Comparison of ENCODE assay signal across 22 mouse cellular contexts in genomic region chr17:45996921-45997444, GRCm38 (mm10). TPM values are rescaled to one million over a fixed set of nuclear protein-coding genes. Genes with fewer than 3 reads are reported as not detected.
DNase-seq lines count a peak whose midpoint lies in the region; ATAC-seq and TF ChIP-seq lines count a peak whose summit lies in the region.
"Had no signal": no experiment of that assay in that cellular context is flagged by ENCODE, and none has a peak within 500 bp of the region (broad histone marks: within the 10 kb centered on the region; RNA-seq: fewer than 3 reads in every experiment).

No protein-coding gene starts in this region.

- H3K36me3 ChIP-seq in heart, embryonic 10.5 days, result no peaks in the 10 kb centered on the region
- no peaks in the 10 kb centered on the region for H3K36me3 ChIP-seq in liver, embryonic 16.5 days (ENCODE audit: control insufficient read depth, insufficient read depth)
- no peaks in the 10 kb centered on the region for H3K36me3 ChIP-seq in liver, embryonic 11.5 days (ENCODE audit: control insufficient read depth, insufficient read depth, low read length)
- no peaks in the 10 kb centered on the region for H3K36me3 ChIP-seq in liver, postnatal 0 days (replicated peaks; ENCODE audit: insufficient read depth, low read length)
- H3K36me3 ChIP-seq: embryonic facial prominence, embryonic 13.5 days; limb, embryonic 12.5 days; lung, embryonic 15.5 days; neural tube, embryonic 13.5 days had no signal

- peaks cover 6% of the 10 kb centered on the region; the same call in 1 of the 2 replicates for H3K27me3 ChIP-seq in heart, embryonic 10.5 days (ENCODE audit: insufficient read depth, poor library complexity, severe bottlenecking)
- no peaks in the 10 kb centered on the region for H3K27me3 ChIP-seq in liver, embryonic 16.5 days (ENCODE audit: control insufficient read depth, insufficient read depth, low read depth, low read length)
- no peaks in the 10 kb centered on the region; the same call in 1 of the 2 replicates for H3K27me3 ChIP-seq in liver, embryonic 11.5 days (replicated peaks; ENCODE audit: control insufficient read depth, insufficient read depth, low read length)
- no peaks in the 10 kb centered on the region for H3K27me3 ChIP-seq in liver, postnatal 0 days (ENCODE audit: insufficient read depth, low read length)
- H3K27me3 ChIP-seq: embryonic facial prominence, embryonic 13.5 days; limb, embryonic 12.5 days; lung, embryonic 15.5 days; neural tube, embryonic 13.5 days had no signal

- ATAC-seq in liver, embryonic 16.5 days (ENCODE audit: low read depth), result peak; percentile 42
- no peak for ATAC-seq in liver, embryonic 11.5 days (replicated peaks; ENCODE audit: low FRiP score)
- ATAC-seq in liver, postnatal 0 days, result peak; percentile 20; the same call in 1 of the 2 replicates
- ATAC-seq: forebrain, postnatal 0 days had no signal

- H3K9ac ChIP-seq in liver, embryonic 16.5 days (ENCODE audit: low read depth, low read length), result no peak overlapping the region
- no peak overlapping the region for H3K9ac ChIP-seq in liver, embryonic 11.5 days (ENCODE audit: low read depth, low read length)
- 0 out of 2 replicates have a peak overlapping the region, but pooled peaks have one; percentile 26 for H3K9ac ChIP-seq in liver, postnatal 0 days (replicated peaks)
- H3K9ac ChIP-seq: embryonic facial prominence, embryonic 13.5 days; forebrain, postnatal 0 days; limb, embryonic 12.5 days; lung, embryonic 15.5 days; neural tube, embryonic 13.5 days had no signal

- H3K4me2 ChIP-seq in liver, embryonic 16.5 days (ENCODE audit: low read depth, low read length), result no peak overlapping the region
- no peak overlapping the region for H3K4me2 ChIP-seq in liver, embryonic 11.5 days
- no peak overlapping the region for H3K4me2 ChIP-seq in liver, postnatal 0 days (ENCODE audit: low read depth, low read length)
- H3K4me2 ChIP-seq: embryonic facial prominence, embryonic 13.5 days; limb, embryonic 12.5 days; lung, embryonic 15.5 days; neural tube, embryonic 13.5 days had no signal

- 75% methylated on average over 9 of the region's 9 CpGs for WGBS in heart, embryonic 10.5 days
- WGBS in liver, embryonic 16.5 days (ENCODE audit: insufficient replicate concordance), result 75% methylated on average over 9 of the region's 9 CpGs
- WGBS in liver, embryonic 11.5 days, result 77% methylated on average over 9 of the region's 9 CpGs
- WGBS in liver, postnatal 0 days (ENCODE audit: insufficient replicate concordance), result 59% methylated on average over 9 of the region's 9 CpGs

- H3K9me3 ChIP-seq in heart, embryonic 10.5 days, result no peaks in the 10 kb centered on the region
- no peaks in the 10 kb centered on the region for H3K9me3 ChIP-seq in liver, embryonic 16.5 days (replicated peaks; ENCODE audit: control insufficient read depth, low read length)
- no peaks in the 10 kb centered on the region for H3K9me3 ChIP-seq in liver, embryonic 11.5 days (ENCODE audit: control insufficient read depth, low read length)
- no peaks in the 10 kb centered on the region for H3K9me3 ChIP-seq in liver, postnatal 0 days (ENCODE audit: low read length)
- H3K9me3 ChIP-seq: embryonic facial prominence, embryonic 13.5 days; limb, embryonic 12.5 days; lung, embryonic 15.5 days; megakaryocyte, embryonic 14.5 days; neural tube, embryonic 13.5 days had no signal

- no peak overlapping the region for H3K4me3 ChIP-seq in heart, embryonic 10.5 days
- no peak overlapping the region for H3K4me3 ChIP-seq in liver, embryonic 16.5 days (ENCODE audit: low read depth, low read length)
- no peak overlapping the region for H3K4me3 ChIP-seq in liver, embryonic 11.5 days (ENCODE audit: low read depth, low read length)
- H3K4me3 ChIP-seq in liver, postnatal 0 days (ENCODE audit: low read depth, low read length), result no peak overlapping the region
- H3K4me3 ChIP-seq: embryonic facial prominence, embryonic 13.5 days; left cerebral cortex, adult 2 months; limb, embryonic 12.5 days; lung, embryonic 15.5 days; megakaryocyte, embryonic 14.5 days; neural tube, embryonic 13.5 days had no signal

- peak; percentile 67; the same call in 1 of the 2 replicates for TF ChIP-seq EP300 in liver, postnatal 0 days (IDR thresholded peaks at IDR 0.05; ENCODE audit: low read depth)

- peaks cover 18% of the 10 kb centered on the region for H3K4me1 ChIP-seq in heart, embryonic 10.5 days
- H3K4me1 ChIP-seq in liver, embryonic 16.5 days (ENCODE audit: control insufficient read depth, low read depth, low read length), result peaks cover 7% of the 10 kb centered on the region
- H3K4me1 ChIP-seq in liver, embryonic 11.5 days (replicated peaks; ENCODE audit: control insufficient read depth, insufficient read depth, low read length), result no peaks in the 10 kb centered on the region
- H3K4me1 ChIP-seq in liver, postnatal 0 days (ENCODE audit: insufficient read depth), result peaks cover 16% of the 10 kb centered on the region

- no peak for TF ChIP-seq CTCF in liver, postnatal 0 days (IDR thresholded peaks at IDR 0.05; ENCODE audit: low read depth)

- peak overlapping the region; percentile 31; the same call in 1 of the 2 replicates for H3K27ac ChIP-seq in heart, embryonic 10.5 days
- H3K27ac ChIP-seq in liver, embryonic 16.5 days (ENCODE audit: low read length), result peak overlapping the region; percentile 41
- no peak overlapping the region; the same call in 1 of the 2 replicates for H3K27ac ChIP-seq in liver, embryonic 11.5 days (ENCODE audit: low read depth, low read length)
- H3K27ac ChIP-seq in liver, postnatal 0 days (ENCODE audit: low read depth), result peak overlapping the region; percentile 84
- H3K27ac ChIP-seq: embryonic facial prominence, embryonic 13.5 days; left cerebral cortex, adult 2 months; limb, embryonic 12.5 days; lung, embryonic 15.5 days; neural tube, embryonic 13.5 days had no signal

- no peak for DNase-seq in heart, embryonic 10.5 days (ENCODE audit: low spot score)
- no peak for DNase-seq in heart, postnatal 4 days
- DNase-seq in liver, embryonic 11.5 days (ENCODE audit: low spot score), result no peak
- DNase-seq in kidney, adult 9 months, result peak; percentile 90
- DNase-seq in liver, postnatal 0 days, result peak; percentile 60
- no peak for DNase-seq in adrenal gland, adult (ENCODE audit: inconsistent age in 2 of 2, low spot score in 1 of 2)
- no peak for DNase-seq in right cerebral cortex, postnatal 36 days (ENCODE audit: low spot score in 2 of 2)
- DNase-seq: adrenal gland, postnatal 25 days; cerebellum, adult 11 months; cerebellum, postnatal 10 days; forebrain, postnatal 0 days; gastrocnemius, postnatal 36 days; midbrain, embryonic 14.5 days; right cerebral cortex, adult 18-20 months; spleen, adult 18-20 months had no signal

RNA-seq across cellular contexts. Expression of gene Vegfa, which starts 35.2 kb away (rescaled TPM):
- 4.5 and 6.0 TPM in 2 replicates for polyA plus RNA-seq in heart, embryonic 10.5 days (2016; fragmentation: Nextera tagmentation; extraction: Ambion mirVana)
- total RNA-seq in heart, postnatal 4 days (2021), result 100 to 1,000 TPM; 192 to 209 TPM
- polyA plus RNA-seq in liver, embryonic 16.5 days (2015; fragmentation: Nextera tagmentation; extraction: Ambion mirVana), result 1.1 and 1.2 TPM in 2 replicates
- polyA plus RNA-seq in liver, embryonic 11.5 days (2014; fragmentation: Nextera tagmentation; extraction: Ambion mirVana), result 3.4 and 4.6 TPM in 2 replicates
- polyA plus RNA-seq in liver, postnatal 0 days (2015; fragmentation: Nextera tagmentation; extraction: Ambion mirVana), result 2.8 and 3.1 TPM in 2 replicates

Comparison
In these comparisons a context has a peak if more than half of its experiments do, and no peak if none do; other contexts are left out.
1. DNase-seq: peak in kidney, adult 9 months (single experiment) and liver, postnatal 0 days (single experiment); none in heart, embryonic 10.5 days (single experiment), heart, postnatal 4 days (single experiment), liver, embryonic 11.5 days (single experiment), adrenal gland, adult (0 of 2) and right cerebral cortex, postnatal 36 days (0 of 2).